Mouse (Mus musculus) erythroblast, adult 5-6 weeks (primary cell): Measurements from ENCODE around the gene Safb. TPM values are rescaled to one million over a fixed set of nuclear protein-coding genes. Genes with fewer than 3 reads are reported as not detected.

Source experiments
- ATAC-seq: replicated peaks from 2 replicates; pipeline ENCODE4 v1.8.0; 2016; ENCODE audit warnings: moderate number of reproducible peaks, mild to moderate bottlenecking, moderate TSS enrichment, inconsistent platforms; ENCODE audit not compliant: poor library complexity, low FRiP score, severe bottlenecking
- total RNA-seq, 2 experiments: library from RNA; stranded (forward) in 1 of 2; stranded (reverse) in 1 of 2; fragments of 150-400 nt in 1 of 2; fragments of 200-764, 138-1000 nt in 1 of 2; gene quantifications; 2 replicates each; pipeline versions ENCODE4 v1.2.3 to v1.2.4; 2015 to 2017; ENCODE audit warnings: low replicate concordance in 2 of 2

The Safb gene
- 36.9 and 61.2 TPM in 2 replicates for total RNA-seq (2015; ENCODE audit: low replicate concordance)
- 116 and 186 TPM in 2 replicates for total RNA-seq (2017; ENCODE audit: low replicate concordance)

- ATAC-seq = peak; percentile 81
Observed at GRCm38 (mm10) chr17:56584257-56585130, at the start of gene Safb, which contains the start of gene Safb2. Safb (plus strand) TSS chr17:56584825. Safb2 (minus strand) TSS chr17:56584585.

- ATAC-seq = no peak
Observed at GRCm38 (mm10) chr17:56536192-56536591, 48.4 kb upstream of the Safb start.

- ATAC-seq = no peak
Observed at GRCm38 (mm10) chr17:56536874-56537273, 47.8 kb upstream of the Safb start.

GRCm38 (mm10) chr17:56537912-56538311 lies 46.7 kb upstream of the Safb start:
- ATAC-seq = no peak

GRCm38 (mm10) chr17:56540562-56540975 lies 44.1 kb upstream of the Safb start:
- no peak for ATAC-seq

GRCm38 (mm10) chr17:56542736-56543135 lies 41.9 kb upstream of the Safb start:
- no peak for ATAC-seq

GRCm38 (mm10) chr17:56543684-56544224 lies 40.9 kb upstream of the Safb start:
- no peak for ATAC-seq

GRCm38 (mm10) chr17:56544699-56545387 lies 39.8 kb upstream of the Safb start:
- no peak for ATAC-seq

GRCm38 (mm10) chr17:56545945-56546344 lies 38.7 kb upstream of the Safb start:
- ATAC-seq = no peak

GRCm38 (mm10) chr17:56546576-56546975 lies 38.0 kb upstream of the Safb start:
- ATAC-seq = no peak

- no peak for ATAC-seq
Observed at GRCm38 (mm10) chr17:56547116-56547845, 37.3 kb upstream of the Safb start.

- no peak for ATAC-seq
Observed at GRCm38 (mm10) chr17:56547846-56548604, 36.6 kb upstream of the Safb start.

GRCm38 (mm10) chr17:56548605-56549105 lies 36.0 kb upstream of the Safb start:
- no peak for ATAC-seq

- ATAC-seq = no peak
Observed at GRCm38 (mm10) chr17:56550784-56551475, 33.7 kb upstream of the Safb start.

- no peak for ATAC-seq
Observed at GRCm38 (mm10) chr17:56551841-56552581, 32.6 kb upstream of the Safb start.

- peak; percentile 86 for ATAC-seq
Observed at GRCm38 (mm10) chr17:56552781-56553363, 31.8 kb upstream of the Safb start.

GRCm38 (mm10) chr17:56554122-56554551 lies 30.5 kb upstream of the Safb start, which contains the start of gene Gm20219:
Gm20219 (minus strand) TSS chr17:56554387.
- no peak for ATAC-seq
